Mouse (Mus musculus) NIH3T3 (cell line): Measurements from ENCODE around the gene Dusp18.

Source experiments
- DNase-seq: peaks from one replicate; pipeline ENCODE4 v3.0.0-alpha.2; 2012; ENCODE audit warnings: low read depth

The Dusp18 gene

DNA sequence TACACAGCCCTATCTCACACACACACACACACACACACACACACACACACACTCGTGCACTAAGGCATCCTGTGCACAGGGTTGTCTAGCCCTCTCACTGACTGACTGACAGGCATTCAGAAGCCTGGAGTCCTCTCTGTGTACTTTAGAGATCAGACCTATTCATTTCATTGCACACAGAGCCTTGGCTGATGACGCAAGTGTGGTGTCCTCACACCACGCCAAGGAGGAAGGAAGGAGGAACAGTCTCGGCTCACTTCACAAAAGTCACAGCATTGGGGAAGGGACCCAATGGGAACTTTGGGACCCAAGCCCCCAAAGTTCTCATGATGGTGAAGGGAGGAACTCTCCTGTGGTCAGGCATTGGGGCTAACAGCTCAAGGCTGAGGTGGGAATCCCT is 35.0 kb downstream of the Dusp18 start:
- no peak for DNase-seq

DNA sequence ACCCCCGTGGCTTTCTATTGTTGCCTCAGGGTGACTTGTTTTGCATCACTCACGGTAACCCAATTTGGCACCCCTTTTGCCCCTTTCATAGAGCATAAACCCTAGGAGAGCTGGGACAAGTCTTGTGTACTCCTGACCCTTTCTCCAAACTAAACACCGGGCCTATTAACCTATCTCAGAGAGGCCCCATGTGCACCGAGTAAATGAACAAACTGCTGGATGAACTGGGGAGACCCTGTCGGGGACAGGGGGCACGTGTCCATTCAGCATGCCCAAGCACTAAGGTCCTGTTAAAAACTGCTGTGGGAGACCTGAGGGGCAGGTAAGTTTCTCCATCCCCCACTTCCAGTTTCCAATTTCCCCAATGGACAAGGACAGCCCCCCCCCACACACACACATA is 35.9 kb downstream of the Dusp18 start:
- DNase-seq = no peak

DNA sequence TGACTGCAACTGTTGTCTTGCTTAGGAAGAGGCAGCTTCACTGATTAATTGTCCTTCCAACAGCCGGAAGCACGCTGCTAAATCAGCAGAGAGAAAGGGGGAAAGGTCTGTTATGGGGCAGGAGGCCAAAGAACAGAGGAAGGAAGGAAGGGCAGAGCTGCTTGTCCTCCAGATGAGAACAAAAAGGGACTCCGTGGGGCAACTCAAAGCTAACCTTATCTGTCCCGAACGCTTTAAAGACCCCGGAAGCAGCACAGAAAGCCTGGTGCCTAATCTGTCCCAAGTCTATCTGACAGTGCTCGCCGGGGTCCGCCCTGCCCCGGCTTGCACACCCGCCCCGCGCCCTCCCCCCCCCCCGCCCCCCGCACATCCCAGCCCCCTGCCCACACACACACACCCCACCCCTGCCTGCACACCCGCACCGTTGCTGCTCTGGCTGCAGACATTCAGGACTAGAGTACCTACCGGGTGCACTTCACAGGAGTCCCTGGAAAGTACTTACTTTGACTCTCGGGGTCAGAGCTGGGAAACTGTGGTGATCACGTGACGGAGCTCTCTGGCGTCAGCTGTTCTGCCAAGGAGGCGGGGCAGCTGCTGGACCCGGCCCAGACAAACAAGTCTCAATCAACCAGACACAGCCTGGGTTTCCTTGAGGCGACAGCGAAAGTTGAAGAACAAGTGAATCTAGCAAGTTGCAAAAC is 36.6 kb downstream of the Dusp18 start, which contains the start of gene Tcn2:
Gene Tcn2, minus strand, starts transcription at position 649 of the 701 bp plus-strand sequence.
- DNase-seq = peak; percentile 84

DNA sequence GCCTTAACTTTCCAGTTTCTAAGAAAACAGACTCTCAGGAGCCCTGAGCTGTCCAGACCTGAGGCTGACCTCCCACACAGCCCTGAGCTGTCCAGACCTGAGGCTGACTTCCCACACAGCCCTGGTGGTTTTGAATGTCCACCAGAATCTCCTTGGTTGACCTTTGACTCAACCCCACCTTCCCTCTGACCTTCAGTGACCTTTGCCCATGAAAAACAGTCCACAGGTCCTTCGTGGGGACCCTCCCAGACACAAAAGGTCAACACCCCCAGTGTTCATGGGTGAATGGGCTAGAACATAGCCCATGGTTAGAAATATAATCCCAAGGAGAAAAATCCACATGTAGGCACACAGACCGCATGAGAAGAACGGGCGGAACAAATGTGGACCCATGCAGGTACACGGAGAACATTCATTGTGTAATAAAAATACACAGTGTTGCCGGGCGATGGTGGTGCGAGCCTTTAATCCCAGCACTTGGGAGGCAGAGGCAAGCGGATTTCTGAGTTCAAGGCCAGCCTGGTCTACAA is 38.8 kb downstream of the Dusp18 start:
- DNase-seq = no peak

DNA sequence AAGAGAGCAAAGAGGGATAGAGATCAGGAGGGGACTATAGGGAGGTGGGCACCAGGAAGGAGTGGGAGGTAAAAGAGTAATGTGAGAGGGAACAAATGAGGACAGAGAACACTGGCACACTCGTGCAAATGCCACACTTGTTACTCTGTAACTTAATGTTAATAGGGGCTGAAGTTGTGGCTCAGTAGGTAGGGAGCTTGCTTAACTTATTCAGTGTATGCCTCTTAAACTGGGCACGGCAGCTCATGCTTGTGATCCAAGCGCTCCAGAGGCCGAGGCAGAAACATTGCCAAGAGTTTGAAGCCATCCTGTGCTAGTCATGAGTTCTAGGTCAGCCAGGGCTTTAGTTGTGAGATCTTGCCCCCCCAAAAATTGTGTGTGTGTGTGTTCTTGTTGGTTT is 40.1 kb downstream of the Dusp18 start:
- no peak for DNase-seq

DNA sequence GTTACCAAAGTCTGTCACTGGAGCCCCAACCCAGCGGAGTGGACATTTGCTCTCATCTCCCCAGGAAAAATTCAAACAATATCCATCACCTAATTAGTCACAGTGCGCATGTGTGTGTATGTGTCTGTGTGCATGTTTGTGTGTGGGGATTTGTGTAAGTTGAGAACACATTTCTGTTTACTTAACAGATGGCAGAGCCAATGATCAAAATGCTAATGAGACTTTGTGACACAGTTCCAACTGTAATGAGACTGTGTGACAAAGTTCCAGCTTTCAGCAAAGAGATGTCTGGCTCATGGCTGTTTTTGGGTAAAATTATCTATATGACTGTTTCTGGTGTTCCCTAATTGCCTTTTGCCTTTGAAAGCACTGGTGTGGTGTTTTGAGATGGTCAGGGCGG is 41.3 kb downstream of the Dusp18 start:
- no peak for DNase-seq

DNA sequence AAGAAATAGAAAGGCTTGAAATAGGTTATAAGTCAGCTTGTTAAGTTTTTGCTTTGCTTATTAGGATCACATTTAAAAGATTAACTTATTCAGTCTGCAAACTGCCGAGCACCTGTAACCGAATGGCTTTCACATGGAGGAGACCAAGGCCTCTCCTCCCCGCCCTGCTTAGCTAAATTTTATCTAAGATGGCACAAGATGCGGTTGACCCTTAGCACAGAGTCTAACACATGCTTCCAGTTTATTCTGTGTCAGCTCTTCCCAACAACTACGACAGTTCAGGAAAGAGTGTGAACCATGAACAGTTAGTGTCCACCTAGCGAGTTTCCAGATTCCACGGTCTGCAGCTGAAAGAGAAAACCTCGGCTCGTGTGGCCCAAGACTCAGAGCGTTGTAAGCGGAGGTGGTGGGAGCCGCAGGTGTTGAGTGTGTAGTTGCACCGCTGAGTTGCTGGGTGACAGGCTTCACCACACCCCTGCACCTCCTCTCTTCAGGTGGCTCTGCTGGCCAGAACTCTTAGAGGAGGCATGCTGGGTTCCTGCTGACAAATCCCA is 42.4 kb downstream of the Dusp18 start:
- no peak for DNase-seq

DNA sequence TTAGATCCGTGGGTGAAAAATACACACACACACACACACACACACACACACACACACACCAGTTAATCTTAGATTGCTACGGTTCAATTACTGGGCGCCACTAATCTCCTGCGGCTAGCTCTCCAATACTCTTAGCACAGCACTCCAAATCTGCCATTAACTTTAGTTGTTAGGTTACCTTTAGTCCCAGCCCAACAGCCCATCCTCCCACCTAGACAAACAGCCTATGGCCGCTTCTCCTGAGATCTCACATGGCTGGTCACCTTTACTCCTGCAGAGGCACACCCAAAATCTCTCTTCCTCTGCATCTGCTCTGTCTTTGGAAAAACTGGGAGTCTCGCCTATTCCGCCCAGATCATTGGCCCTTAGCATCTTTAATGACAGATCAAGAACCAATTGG is 46.3 kb downstream of the Dusp18 start:
- no peak for DNase-seq

DNA sequence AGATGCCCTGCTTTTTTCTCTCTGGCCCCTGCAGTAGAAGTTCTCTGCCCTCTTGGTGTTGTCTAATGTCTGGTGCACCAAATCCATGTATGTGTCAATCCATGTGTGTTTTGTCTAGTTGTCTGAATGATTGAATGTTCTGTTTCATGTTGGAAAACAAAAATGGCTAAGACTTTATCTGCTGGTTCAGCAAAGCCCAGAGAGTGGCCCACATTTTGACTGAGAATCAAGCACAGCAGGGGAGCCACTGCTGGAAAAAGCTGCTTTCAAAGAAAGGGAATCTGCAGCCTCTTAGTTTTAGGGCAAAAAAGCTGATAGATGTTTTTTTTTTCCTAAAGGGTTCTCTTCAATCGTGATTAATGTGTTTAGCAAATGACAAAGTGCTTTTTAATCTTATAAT is 51.3 kb downstream of the Dusp18 start:
- DNase-seq = no peak
